Mouse (Mus musculus) leukemia stem cell, adult 10-12 weeks (primary cell): Measurements from ENCODE around the gene Tanc1. TPM values are rescaled to one million over a fixed set of nuclear protein-coding genes. Genes with fewer than 3 reads are reported as not detected.

ENCODE experiments used
- polyA plus RNA-seq: library from polyadenylated mRNA; stranded (reverse); fragments of >175 nt; gene quantifications from 2 replicates; pipeline ENCODE4 v1.2.3, GENCODE M21; 2012; ENCODE audit warnings: low replicate concordance

The Tanc1 gene
- 0.23 and 0.66 TPM in 2 replicates for polyA plus RNA-seq

DNA sequence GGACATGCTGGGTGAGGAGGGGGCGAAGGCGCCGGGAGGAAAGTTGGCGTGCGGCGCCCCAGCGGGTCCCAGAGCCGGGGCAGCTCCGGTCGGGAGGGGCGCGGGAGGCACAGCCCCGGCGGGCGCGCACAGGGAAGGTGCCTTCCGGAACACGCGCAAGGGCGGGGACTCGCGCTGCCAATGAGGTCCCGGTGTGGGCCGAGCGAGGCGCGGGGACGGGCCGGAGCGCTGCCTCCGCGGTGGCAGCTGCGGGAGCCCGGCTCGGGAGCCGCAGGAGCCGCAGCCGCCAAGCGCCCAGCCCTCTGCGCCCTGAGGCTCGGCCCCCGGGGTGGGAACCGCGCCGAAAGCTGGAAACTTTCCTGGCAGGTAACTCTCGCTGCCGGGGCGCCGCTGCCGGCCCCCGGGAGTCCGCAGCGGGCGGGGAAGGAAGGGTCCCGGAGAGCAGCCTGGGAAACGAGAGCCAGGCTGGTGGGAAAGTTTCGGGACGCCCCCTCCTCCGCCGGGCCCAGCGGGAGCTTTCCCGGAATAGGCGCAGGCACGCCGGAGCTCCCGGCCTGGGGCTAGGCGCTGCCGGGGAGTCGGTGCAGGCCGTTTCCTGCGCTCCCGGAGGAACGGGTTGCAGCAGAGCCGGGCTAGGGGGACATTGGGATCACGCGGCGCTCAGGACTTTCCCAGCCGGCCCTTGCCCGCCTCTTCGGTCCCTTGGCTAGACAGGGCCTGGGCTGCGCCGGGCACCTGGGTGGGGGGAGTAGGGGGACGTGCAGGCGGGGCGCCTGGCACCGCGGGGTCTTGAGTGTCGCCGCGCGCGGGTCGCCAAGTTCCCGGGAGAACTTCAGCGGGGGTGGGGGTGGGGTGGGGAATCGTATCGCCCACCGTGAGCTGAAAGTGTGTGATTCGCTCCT, at the start of gene Tanc1:
TSS of gene Tanc1 (plus strand) at position 212 of the 902 bp plus-strand sequence.

DNA sequence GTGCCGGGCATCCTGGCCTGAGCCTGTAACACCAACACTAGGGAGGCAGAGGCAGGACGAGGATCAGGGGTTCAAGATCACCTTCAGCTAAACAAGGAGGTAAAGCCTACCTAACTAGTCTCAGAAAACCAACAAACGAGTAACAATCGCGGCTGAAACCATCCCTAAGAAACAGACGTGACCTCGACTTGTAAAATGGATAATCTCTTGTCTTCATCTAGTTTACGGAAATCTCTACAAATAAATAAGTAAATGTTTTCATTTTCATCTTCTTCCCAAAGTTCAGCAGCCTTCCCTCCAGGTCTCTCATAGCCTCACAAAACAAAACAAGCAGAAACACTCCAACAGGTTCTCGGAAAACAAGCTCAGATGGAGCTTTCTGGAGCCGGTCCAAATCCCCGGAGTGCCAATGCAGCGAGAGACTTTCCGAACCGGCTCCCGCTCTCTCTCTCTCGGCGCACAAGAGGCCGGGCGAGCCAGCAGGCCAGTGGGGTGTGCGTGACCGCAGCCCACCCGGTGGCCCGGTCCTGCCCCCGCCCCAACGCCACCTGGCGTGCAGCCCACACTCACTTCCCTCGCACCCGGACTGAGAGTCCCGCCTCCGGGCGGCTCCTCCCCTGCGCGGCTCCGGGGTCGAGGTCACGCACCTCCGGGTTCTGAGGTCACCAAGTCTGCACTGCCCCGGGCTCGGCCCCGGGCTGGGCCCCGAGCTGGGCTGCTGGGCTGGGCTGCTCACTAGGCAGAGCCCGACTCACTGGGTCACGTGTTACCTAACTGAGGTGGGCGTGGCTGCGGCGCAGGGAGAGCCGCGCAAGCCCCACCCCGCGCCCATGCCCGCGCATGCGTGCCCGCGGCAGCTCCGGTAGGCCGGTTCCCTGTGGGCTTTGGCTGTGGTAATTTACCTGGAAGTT, 270.2 kb downstream of the Tanc1 start, which contains the start of gene Wdsub1:
TSS of gene Wdsub1 (minus strand) at position 761 of the 911 bp plus-strand sequence.

Other genes with a start within 250 kb of the Tanc1 start
- 0.36 and 0.83 TPM in 2 replicates for gene Dapl1, start 127.4 kb upstream of the Tanc1 start, polyA plus RNA-seq